Mouse (Mus musculus) brain, embryonic 18.5 days (tissue): ENCODE measurements around the gene St3gal4.
A peak's percentile ranks its signal among the peaks of the same experiment; 100 is the strongest.
"Not testable (repeated sequence)": the region's sequence is repeated elsewhere in the genome, so short reads cannot be mapped to it uniquely, and the experiment has no call there.

Experiments
- DNase-seq: peaks from one replicate; pipeline ENCODE4 v3.0.0-alpha.2; 2012; ENCODE audit warnings: low read depth, low spot score

Gene St3gal4

GRCm38 (mm10) chr9:35119168-35119567, at the start of gene St3gal4:
St3gal4 (minus strand) TSS chr9:35119268.
- no peak for DNase-seq

DNA sequence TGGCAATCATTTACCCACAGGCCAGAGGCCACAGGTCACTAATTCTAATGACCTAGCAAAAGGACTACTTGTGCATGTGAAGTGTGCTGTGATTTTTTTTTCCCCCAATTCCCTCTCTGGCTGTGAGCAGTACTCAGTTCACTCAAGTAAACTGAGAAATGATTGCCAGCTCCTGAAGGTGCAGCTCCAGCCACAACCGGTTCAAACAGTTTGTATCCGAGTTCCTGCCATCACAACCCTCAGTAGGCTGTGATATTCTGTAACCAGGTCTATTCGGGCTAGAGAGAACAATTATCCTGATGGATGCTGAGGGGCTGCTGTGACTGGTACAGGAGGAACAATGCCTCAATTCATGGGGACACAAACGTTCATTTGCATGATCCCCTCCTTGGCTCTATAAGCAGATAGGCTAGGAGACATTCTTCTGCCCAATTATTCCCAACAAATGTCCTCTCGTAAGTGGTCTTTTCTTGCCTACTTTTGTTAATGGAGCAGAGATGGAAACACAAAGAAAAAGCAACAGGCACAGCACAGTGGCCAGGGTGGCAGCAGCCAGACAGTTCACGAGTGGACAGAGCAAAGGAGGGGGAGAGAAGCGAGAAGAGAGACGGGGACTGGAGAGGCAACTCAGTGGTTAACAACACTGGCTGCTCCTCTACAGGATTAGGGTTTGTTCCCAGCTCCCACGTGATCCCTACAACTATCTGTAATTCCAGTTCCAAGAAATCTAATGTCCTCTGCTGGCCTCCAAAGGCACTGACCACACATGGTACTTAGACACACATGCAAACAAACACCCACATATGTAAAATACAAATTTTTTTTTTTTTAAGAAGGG, 47.9 kb upstream of the St3gal4 start:
- no peak for DNase-seq

DNA sequence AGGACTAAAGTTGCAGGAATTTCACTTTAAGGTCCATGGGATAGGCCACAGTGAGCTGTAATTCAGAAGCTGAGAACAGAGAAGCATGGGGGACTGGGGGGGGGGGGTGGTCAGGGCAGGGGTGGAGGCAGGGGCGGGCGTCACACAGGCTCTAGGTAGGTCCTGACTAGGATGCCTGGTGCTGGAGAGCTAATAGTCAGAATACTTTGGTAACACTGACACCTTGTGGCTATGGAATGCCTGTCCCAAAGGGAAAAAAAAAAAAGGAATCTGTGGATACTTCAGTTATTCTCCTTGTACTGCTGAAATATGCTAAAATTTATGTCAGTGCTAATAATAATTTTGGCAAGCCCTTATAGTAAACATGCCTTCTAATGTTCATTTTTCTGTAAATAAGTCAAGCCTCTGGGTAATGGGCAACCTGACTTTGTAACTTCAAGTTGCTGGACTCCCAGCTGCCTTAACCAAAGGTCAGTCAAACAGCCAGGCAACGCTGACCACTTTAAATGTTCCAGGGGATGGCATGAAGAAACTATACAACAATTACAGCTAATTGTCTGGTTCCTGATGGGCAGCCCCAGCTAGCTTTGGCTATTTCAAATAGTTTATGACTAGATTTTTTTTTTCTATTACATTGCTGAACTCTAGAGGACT, 47.2 kb upstream of the St3gal4 start:
- peak; percentile 14 for DNase-seq

GRCm38 (mm10) chr9:35164142-35164874, 45.2 kb upstream of the St3gal4 start:
- DNase-seq, result no peak

DNA sequence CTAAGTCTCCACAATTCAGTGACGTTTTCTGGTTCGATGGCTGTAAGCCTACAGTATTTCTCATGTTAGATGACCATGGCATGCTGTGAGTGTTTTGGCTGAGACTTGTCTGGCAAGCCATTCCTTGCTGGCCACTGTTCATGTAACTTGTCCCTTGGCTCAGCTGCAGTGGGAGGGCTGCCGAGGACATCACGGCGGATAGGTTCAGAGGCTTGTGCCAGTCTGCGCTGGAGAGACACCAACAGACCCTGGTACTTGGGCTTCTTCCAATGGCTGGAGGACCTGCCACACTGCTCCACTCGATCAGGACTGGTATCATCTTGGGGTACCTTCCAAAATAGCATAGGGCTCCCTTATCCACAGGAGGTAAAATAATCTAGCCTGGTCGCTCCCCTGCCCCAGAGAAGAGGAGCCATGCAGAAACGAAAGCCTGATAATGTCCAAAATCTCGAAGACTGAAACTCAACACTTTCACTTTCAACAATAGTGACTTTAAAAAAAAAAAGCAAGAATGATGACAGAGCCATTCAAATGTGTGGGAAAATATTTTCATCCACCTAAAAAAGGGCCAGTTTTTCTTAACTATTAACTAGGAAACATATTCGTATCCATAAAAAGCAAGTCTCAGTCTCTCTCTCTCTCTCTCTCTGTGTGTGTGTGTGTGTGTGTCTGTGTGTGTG, 44.1 kb upstream of the St3gal4 start:
- no peak for DNase-seq

DNA sequence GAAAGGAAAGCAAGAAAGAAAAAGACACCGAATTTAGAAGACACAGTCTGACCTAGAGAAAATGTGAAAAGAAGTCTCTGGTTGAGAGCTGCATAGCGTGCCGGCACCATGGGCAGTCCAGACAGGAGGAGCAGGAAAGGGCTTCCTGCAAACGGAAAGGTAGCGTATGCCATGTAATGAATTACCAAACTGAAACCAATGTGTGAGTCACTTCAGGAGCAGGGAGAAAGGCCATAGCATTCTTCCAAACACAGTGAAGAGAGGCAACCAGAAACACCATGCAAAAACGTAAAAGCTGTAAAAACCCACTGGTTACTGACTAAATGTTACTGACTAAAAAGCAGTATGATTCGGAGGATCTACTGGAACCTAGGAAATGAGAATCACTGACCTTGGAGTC, 42.7 kb upstream of the St3gal4 start:
- no peak for DNase-seq

GRCm38 (mm10) chr9:35160662-35161061, 41.6 kb upstream of the St3gal4 start:
- no peak for DNase-seq

DNA sequence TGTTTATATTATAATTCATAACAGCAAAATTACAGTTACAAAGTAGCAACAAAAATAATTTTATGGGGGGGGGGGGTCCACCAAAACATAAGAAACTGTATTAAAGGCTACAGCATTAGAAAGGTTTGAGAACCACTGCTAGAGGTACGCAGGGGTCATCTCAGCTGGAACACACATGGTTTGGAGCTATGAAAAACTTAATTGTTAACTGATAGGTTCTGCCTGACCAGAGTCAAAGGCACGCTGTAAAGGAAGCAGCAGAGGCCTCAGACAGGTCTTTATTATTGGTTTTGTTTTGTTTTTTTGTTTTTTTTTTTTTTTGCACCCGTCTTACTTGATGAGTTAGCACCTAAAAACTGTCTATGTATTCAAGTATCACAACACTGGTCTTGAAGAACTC, 39.4 kb upstream of the St3gal4 start:
- DNase-seq, result no peak

DNA sequence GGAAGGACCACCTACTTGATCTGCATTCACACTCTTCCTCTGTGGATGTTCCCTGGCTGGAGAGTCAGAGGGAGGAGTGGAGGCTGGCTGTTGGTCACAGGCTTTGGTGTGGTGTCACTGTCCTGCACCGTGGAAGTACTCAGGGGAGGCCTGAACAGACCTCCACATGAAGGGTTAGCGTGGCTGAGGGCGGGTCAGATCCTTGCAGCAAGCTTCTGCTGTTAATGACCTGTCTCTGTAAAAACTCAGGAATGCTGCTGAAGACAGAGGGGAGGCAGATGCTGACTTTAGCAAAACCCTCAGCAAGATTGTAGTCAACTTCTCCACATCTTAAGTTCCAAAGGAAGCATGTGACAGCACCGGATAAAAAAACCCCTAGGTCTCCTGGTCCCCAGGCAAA, 37.8 kb upstream of the St3gal4 start:
- no peak for DNase-seq

DNA sequence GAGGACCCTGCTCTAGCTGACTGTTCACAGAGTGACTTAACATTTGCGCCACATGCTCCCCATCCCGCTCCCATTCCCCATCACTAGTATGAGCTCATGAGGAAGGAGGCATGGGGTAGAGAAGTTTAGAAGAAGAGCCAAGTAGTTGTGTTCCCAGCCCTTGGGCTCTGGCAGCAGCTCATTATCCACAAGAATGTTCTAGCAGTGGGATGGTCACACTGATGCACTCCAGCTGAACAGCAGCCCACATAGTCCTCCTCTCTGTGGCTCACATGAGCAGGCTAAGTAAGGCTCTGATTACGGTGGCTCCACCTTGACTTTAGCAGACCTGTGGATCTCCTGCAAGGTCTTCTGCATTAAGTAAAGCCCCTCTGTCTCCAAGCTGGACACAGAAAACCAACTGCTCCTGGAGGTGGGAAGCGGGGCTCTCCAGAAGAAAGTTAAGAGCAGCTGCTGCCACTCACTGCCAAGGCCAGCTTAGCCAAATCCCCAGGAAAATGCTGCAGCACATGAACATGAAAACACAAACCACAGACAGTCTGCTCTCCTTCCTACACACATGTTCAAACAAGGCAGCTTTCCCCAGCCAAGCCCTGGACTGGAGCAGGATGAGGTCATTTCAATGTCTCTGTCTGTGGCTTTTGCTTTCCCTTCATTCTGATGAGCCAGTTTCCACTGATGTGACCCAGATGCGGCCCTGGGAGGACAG, 37.1 kb upstream of the St3gal4 start:
- no peak for DNase-seq

GRCm38 (mm10) chr9:35152923-35153322, 33.9 kb upstream of the St3gal4 start:
- DNase-seq, result no peak

- not testable (repeated sequence) for DNase-seq
Measured at GRCm38 (mm10) chr9:35148822-35149221, 29.8 kb upstream of the St3gal4 start.

- not testable (repeated sequence) for DNase-seq
Measured at GRCm38 (mm10) chr9:35147261-35147660, 28.2 kb upstream of the St3gal4 start.

- no peak for DNase-seq
Measured at GRCm38 (mm10) chr9:35145829-35146228, 26.8 kb upstream of the St3gal4 start.

DNA sequence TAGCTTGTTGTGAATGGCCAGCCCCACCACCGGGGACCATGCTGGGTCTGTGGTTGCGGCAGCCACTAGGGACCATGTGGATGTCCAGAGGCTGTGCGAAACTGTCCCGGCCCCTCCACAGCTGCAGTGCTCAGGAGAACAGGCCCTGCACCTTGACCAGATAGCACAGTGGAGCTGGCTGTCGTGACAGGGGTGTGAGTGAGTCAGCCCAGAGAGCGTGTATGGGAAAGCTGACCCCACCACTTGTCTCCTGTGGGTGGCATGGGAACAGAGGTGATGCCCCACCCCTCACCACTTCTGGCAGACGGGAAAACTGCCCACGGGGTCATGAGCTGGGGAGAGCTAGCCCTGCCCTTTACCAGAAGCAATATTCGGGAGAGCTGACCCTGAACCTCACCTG, 26.1 kb upstream of the St3gal4 start:
- no peak for DNase-seq

- DNase-seq, result no peak
Measured at GRCm38 (mm10) chr9:35142221-35142620, 23.2 kb upstream of the St3gal4 start.

DNA sequence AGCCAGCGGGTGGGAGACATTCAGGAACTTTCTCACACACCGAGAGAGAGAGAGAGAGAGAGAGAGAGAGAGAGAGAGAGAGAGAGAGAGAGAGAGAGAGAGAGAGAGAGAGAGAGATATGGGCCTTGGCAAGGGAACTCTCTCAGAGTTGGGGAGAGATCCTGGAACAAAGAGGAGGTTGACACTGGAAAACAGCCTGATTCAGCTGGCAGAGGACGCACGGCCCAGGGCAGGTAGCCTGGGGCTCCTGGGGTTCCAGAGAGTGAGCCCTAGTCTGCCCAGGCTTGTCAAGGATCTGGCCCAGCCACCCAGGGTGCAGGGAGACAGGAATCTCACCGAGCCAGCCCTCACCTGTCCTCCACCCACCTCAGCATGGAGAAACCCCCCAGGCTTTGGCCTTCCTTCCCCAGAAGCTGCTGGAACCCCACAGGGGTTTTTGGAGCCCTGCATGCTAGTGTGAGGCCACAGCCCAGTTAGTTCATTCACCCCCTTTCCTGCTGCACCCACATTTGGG, 20.2 kb upstream of the St3gal4 start:
- no peak for DNase-seq

DNA sequence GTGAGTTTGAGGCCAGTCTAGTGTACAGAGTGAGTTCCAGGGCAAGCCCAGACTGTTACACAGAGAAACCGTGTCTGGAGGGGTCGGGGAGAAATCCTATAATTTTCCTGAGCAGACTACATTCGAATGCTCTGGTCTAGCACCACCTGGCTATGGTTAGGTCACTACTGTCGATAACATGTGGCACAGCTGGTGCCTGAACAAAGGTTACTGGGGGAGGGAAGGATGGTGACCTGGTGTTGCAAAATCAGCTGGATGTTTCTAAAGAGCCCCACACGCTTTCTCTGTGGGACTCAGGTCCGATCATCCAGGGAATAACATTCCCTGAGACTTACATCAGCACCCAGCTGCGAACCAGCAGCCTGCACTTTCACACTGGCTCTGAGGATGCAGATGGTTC, 19.0 kb upstream of the St3gal4 start:
- no peak for DNase-seq

DNA sequence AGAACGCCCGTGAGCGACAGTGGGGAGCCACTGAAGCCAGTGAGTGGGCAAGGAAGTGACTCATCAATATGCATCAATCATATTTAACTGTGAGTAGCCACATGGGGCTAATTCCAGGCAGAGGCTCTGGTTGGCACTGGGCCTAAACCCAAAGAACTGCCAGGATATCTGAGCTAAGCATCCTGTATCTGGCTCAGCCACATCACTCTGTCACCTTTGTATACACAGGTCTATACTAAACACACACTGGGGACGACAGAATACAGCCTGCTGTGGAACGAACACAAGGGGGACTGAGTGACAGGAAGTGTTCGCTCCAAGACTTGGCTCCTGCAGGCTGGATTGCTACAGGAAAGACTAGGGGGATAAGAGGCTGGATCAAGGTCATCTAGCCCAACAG, 16.5 kb upstream of the St3gal4 start:
- no peak for DNase-seq

GRCm38 (mm10) chr9:35131637-35132397, 12.7 kb upstream of the St3gal4 start:
- DNase-seq, result peak; percentile 20
